Mouse (Mus musculus) E14TG2a.4 (cell line): ENCODE data around the gene Acad12.

ENCODE experiments used
- CTCF ChIP-seq: conservative IDR thresholded peaks from 2 replicates; pipeline ENCODE4 v1.5.1; 2014; ENCODE audit warnings: low read length
- NANOG ChIP-seq: IDR thresholded peaks from 2 replicates; pipeline ENCODE4 v1.6.1; 2014; ENCODE audit warnings: borderline replicate concordance, low read length, mixed read lengths
- POU5F1 ChIP-seq: IDR thresholded peaks from 2 replicates; pipeline ENCODE4 v1.6.1; 2014; ENCODE audit warnings: low read length, borderline replicate concordance

DNA sequence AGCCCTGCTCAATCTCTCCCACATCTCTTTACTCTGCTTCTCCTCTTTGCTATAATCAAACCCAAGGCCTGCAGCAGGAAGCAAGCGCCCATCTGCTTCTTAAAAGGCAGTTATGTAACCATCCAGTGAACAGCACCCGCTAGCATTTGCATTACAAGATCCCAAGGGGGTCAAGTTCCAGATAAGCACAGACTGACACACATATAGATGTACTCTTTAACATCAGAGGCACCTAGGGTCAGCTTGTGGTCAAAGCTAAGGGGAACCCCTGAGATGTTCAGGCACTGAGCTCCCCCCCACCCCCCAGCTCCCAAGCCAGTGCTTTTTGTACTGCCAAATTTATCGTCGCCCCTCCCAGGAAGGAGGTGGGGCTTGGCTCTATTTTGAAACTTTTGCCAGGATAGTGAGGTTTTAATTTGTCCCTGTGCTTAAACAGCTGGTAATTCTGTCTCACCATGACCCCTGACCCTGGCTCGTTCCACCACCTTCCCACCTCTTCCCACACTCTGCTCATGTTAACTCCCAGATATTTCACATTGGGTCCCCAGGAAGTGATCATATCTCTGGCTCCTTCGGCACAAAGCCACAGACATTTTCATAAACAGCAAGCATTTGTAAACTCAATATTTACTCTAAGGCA lies 32.2 kb downstream of the Acad12 start:
- no peak for TF ChIP-seq CTCF
- peak; percentile 22; the same call in 1 of the 2 replicates for TF ChIP-seq NANOG
- no peak for TF ChIP-seq POU5F1
